Mouse (Mus musculus) heart, postnatal 36 days (tissue): Measurements from ENCODE around the gene Pip5k1c. TPM values are rescaled to one million over a fixed set of nuclear protein-coding genes. Genes with fewer than 3 reads are reported as not detected.

Experiments
- DNase-seq, 2 experiments: peaks; one replicate each; pipeline ENCODE4 v3.0.0; 2021 to 2022
- intact Hi-C: fragments of 180-260 bp; cut with DNase I; formaldehyde crosslinking; loops from one replicate; pipeline ENCODE4 v1.15.1; 2025
- total RNA-seq, 2 experiments: library from RNA; stranded (reverse); gene quantifications; 2 replicates each; pipeline ENCODE4 v1.2.3; 2021

Gene Pip5k1c
- 10 to 100 TPM; 31.5 to 33.3 TPM for total RNA-seq

GRCm38 (mm10) chr10:81292554-81293333 is at the start of gene Pip5k1c:
TSS of gene Pip5k1c (plus strand) at chr10:81292963.
- intact Hi-C loops: loop anchor here (2.0 kb wide), 1 partner anchor 26 kb away; no protein-coding TSS in a partner anchor
- DNase-seq: peak; percentile 98

DNA sequence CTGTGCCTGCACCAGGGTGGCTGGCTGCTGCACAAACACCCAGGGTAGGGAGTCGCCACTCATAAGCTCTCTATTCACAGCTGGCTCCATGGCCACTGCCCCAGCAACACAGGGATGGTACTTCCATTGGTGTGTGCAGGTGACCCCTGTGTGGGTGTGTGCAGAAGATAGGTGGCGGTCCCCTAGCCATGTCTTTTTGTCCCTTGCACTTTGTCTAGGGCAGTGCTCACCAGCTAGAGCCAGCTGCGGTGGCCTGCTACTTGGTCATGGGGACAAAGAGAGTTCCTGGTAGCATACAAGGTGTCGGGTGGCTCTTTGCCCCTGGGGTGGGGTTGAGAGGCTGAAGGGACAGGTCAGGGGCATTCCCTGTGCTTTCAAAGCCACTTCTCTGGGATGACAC is 48.6 kb upstream of the Pip5k1c start:
- intact Hi-C loops: loop anchor here (2.0 kb wide), 1 partner anchor 39 kb away; no protein-coding TSS in a partner anchor
- DNase-seq: no peak

DNA sequence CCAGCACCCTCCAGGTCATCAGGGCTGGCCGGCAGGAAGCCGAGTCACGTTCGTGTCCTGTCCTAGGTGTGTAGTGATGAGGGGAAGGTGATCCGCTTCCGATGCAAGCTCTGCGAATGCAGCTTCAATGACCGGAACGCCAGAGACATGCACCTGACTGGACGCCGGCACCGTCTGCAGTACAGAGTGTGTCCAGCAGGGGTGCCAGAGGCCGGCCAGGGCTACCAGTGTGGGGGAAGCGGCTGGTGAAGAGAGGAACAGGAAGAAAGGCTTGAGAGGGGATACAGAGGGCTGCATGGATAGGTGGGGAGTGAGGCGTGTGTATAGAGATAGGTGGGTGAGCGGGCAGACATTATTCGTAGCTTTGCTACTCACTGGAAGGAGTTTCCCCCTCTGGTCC is 48.2 kb upstream of the Pip5k1c start:
- peak; percentile 78 to 87 for DNase-seq
- intact Hi-C loops: loop anchor here (2.0 kb wide), 1 partner anchor 38 kb away; no protein-coding TSS in a partner anchor

DNA sequence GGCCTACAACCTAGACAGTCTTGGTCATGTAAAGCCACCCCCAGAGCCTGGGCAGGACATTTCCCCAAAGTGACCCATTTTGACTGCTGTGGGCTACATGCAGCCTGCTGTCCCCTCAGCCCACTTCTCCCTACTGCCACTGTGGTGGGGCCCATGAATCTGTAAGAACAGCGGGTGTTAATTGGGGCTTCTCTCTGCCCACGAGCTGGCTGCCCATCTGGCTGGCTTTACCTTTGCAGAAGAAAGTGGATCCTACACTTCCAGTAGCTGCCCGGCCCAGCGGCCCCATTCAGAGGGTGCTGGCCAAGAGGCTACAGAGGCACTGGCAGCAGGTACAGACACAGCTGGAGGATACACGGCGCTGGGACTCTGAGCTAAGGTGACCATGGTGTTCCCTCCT is 47.6 kb upstream of the Pip5k1c start:
- no peak for DNase-seq
- intact Hi-C loops: loop anchor here (2.0 kb wide), 1 partner anchor 38 kb away; no protein-coding TSS in a partner anchor

GRCm38 (mm10) chr10:81247804-81248203 is 45.0 kb upstream of the Pip5k1c start:
- no peak for DNase-seq
- intact Hi-C loops: no loop called here

DNA sequence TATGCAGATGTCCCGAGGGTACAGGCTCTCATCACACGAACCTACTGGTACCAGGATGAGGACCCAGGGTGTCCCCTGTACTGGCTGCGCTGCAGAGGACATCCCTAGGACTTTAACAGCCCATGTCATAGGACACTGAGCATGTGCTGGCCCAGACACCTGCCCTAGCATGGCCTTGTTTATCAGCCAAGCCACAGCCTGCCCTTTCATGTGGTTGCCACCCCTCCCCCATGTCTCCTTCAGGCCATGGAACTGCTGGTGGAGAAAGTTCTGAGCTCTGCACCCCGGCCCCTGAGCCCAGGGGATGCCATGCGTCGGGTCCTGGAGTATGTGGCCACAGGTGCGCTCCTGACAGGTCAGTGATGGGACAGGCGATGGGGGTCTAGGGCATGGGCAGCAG is 43.3 kb upstream of the Pip5k1c start:
- intact Hi-C loops: no loop called here
- no peak for DNase-seq

GRCm38 (mm10) chr10:81252424-81253419 is 40.0 kb upstream of the Pip5k1c start, which contains the start of gene Matk:
TSS of gene Matk (plus strand) at chr10:81252935.
- intact Hi-C loops: no loop called here
- DNase-seq: peak in 1 of 2 experiments; percentile 27

GRCm38 (mm10) chr10:81254886-81255285 is 37.9 kb upstream of the Pip5k1c start:
- no peak for DNase-seq
- intact Hi-C loops: no loop called here

DNA sequence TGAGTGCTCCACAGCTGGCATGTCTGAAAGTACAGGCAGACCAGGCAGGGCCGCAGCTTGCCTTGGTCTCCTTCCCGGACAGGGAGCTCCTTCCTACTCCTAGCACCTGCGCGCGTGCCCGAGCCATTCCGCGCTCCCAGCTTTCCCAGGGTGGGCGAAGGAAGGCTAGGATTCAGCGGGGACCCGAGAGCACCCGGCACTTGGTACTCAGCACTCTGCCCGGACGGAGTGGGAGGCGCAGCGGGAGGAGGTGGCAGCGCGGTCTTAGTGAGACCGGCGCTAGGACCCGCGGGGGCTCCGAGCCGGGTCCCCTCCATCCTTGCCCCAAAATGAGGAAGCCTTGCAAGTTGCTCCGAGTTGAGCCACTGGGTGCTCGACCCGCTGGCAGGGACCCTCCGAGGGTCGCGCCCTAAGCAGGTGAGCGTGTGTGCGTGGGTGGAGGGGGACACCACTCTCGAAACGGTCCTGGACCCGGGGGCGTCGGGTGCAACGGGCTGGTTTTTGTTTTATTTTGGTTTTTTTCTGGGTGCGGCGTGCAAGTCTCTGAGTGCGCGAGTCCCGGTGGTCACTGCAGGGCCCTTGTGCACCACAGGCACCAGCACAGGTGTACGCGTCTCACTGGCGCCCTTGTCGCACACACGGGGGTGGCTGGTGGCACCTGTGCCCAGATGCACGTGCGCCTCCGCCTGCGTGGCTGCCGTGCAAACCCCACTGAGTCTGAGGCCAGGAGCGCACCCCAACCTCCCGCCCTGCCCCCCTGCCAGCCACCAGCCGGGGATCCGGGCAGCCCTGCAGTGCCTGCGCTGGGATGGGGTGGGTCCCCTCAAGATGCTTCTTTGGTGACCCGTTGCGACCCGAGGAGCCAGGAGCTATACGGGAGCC is 35.4 kb upstream of the Pip5k1c start:
- intact Hi-C loops: no loop called here
- no peak for DNase-seq

DNA sequence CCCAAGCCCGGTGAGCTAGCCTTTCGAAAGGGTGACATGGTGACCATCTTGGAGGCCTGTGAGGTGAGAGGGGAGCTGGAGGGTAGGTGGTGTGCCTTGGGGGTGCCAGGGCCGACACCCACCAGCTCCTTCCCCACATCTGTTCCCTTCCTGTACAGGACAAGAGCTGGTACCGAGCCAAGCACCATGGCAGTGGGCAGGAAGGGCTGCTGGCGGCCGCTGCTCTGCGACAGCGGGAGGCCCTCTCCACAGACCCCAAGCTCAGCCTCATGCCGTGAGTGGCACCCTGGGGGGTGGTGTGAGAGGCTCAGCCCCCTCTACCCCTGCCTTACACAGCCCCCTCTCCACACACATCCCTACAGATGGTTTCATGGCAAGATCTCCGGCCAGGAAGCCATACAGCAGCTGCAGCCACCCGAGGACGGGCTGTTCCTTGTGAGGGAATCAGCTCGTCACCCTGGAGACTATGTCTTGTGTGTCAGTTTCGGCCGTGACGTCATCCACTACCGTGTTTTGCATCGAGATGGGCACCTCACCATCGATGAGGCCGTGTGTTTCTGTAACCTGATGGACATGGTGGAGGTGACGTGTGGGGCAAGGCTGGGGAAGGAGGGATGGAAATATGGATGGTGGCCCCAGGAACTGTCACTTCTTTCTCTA is 33.4 kb upstream of the Pip5k1c start:
- intact Hi-C loops: no loop called here
- DNase-seq: no peak

DNA sequence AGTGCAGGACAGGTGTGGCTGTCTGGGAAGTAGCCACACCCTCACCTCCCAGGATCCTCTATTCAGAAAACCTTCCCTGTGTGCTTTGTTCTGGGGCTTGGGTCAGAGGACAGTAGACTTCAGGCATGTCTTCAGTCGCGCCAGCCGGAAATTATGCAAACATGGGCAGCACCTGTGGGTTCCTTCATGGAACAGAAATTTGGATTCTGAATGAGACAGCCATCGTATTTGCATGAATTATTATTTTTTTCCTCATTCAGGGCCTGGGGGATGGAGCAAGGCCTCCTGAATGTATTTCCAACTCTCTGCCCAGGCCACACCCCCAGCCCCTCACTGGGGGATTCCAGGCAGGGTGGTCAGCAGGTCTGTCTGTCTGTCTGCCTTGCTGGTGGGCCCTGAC is 31.7 kb upstream of the Pip5k1c start:
- DNase-seq: no peak
- intact Hi-C loops: no loop called here

GRCm38 (mm10) chr10:81265540-81265939 is 27.2 kb upstream of the Pip5k1c start:
- no peak for DNase-seq
- intact Hi-C loops: no loop called here

DNA sequence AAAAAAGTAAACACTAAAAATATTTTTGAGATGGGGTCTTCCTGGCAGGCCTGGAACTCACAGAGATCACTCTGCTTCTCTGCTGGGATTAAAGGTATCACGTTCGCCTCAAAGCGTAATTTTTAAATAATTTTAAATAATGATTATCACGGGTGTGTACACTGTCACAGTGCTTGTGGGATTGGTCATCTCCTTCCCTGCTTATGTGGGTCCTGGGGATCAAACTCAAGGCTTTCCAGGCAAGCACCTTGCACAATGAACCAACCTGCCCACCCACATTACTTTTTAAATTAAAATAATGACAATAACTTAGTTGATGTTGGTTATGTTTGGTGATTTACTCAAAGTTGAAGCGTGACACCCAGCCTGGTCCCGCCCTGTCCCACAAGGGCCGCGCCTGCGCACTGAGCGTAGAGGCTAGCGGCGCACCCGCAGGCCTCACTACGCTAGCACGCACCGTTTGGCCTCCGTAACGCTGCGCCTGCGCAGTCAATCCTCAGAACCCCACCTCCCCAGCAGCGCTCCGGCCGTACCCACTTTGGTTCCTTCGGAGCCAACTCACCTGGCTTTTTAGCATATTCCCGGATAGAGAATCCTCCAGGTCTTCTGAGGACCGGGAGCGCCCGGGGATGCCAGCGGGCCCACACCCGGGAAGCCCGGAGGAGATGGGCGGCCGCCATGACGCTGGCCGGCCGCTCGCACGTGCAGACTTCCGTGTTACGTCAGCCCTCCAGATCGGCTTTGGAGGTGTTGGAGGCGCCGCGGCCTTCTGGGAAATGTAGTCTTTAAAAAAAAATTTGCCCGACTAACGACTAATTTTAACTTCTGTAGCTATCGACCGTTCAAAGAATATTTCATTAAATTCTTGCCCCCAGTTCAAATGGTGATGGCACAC is 26.3 kb upstream of the Pip5k1c start, which contains the start of the genes Mrpl54 and Apba3:
Gene Mrpl54, minus strand, starts transcription at position 724 of the 895 bp plus-strand sequence.
Gene Apba3, plus strand, starts transcription at position 750 of the 895 bp plus-strand sequence.
- peak; percentile 97 to 99 for DNase-seq
- intact Hi-C loops: no loop called here

DNA sequence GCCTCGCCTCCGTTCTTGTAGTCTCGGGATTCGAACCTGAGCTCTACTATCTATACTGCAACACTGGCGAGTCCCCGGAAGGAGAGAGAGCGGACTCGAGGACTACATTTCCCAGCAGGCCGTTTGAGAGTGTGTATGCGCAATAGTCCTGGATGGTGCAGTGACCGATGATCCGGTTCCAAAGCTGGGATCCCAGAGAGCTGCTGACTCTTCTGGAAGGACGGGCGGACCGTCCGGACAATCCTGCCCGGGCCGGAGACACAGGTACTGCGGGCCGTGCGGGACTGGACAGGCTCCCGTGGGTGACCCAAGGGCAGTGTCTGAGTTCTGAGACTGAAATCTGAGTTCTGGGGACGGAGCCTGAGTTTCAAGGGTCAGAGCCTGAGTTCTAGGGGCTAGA is 24.7 kb upstream of the Pip5k1c start:
- intact Hi-C loops: no loop called here
- peak; percentile 82 to 84 for DNase-seq

DNA sequence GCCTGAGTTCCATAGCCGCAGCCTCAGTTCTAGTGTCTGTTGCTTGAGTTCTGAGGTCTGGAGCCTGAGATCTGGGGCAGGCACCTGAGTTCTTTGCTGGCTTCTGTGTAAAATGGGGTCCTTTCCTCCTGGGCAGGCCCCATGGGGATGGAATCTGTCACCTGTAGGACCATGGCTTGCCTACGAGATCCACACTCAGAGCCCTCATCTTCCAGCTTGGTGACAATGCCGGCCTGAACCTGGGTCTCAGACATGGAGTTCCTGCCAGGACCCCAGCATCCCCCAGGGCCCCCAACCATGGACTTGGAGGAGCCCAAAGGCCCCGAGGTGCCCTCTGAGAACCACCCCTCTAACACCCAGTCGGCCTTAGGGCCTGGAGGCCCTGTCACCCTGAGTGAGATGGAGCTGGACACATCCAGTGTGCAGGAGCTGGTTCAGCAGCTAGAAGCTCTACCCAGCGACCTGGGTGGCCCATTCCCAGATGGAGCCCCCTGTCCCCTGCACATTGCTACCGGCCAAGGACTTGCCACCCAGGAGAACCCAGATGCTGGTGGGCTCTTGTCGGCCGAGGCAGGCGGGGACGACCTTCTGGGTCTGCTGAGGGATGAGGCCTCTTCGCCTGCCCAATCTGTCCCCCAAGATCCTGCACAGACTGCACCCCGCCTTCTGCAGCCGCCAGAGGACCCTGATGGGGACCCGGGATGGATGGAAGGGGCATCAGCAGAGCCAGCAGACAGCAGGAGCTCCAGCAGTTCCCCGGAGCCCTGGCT is 23.9 kb upstream of the Pip5k1c start:
- intact Hi-C loops: no loop called here

GRCm38 (mm10) chr10:81272356-81272755 is 20.4 kb upstream of the Pip5k1c start:
- DNase-seq: no peak
- intact Hi-C loops: no loop called here

More for the DNA sequence above, 23.9 kb upstream of the Pip5k1c start:
- DNase-seq: no peak

DNA sequence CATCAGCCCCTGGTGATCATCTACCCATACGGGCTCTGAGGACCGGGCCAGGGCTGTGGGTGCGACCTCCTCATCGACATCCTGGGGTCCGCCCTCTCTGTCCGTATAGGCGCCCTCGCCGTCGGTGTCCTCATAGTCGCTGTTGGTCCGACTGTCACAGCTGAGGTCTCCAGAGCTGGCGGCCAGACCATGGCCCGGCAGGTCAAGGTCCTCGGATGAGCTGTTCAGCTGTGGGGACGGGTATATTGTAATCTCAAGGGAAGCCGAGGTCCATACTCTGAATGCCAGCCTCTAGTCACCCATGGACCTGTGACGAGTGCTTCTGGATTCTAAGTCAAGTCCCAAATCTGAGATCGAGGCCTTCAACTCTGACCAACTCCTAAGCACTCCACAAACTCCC is 18.9 kb upstream of the Pip5k1c start:
- intact Hi-C loops: no loop called here
- no peak for DNase-seq

DNA sequence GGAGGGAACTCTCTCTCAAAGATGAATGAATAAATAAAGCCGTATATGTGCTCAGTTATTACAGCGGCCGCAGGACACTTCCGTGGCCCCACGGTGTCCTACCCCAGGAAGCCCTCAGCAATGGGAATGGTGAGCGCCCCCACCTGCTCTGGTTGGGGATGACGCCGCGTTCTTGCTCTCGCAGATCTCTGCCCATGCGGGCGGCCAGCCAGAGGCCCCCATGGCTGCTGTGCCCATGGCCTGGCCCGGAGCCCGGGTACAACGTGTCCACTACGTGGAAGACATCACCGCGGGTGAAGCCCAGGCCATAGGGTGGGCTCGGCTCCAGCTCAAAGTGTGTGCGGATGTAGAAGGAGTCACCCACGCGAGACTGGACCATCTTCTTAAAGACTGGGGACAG is 15.1 kb upstream of the Pip5k1c start:
- intact Hi-C loops: no loop called here
- no peak for DNase-seq
